Mouse (Mus musculus): ENCODE measurements around the gene Fgf11.

The Fgf11 gene

GRCm38 (mm10) chr11:69801379-69801977 lies at the start of gene Fgf11:
Gene Fgf11 (minus strand): TSS chr11:69801857.
- Histone ChIP-seq H3K27me3 (ENCODE audit: control insufficient read depth, insufficient read depth, low read length, poor library complexity, severe bottlenecking) (no peaks in the 10 kb centered on the region), H3K36me3 (ENCODE audit: control insufficient read depth, insufficient read depth, low read length, poor library complexity, severe bottlenecking) (no peaks in the 10 kb centered on the region)
- peak; percentile 23 for DNase-seq (ENCODE audit: low read depth, low spot score)

- H3K36me3 ChIP-seq (ENCODE audit: control insufficient read depth, insufficient read depth, low read length, poor library complexity, severe bottlenecking), result no peaks in the 10 kb centered on the region
- H3K27me3 ChIP-seq (ENCODE audit: control insufficient read depth, insufficient read depth, low read length, poor library complexity, severe bottlenecking), result no peaks in the 10 kb centered on the region
- no peak for DNase-seq (ENCODE audit: low read depth, low spot score)
Observed at GRCm38 (mm10) chr11:69850754-69851153, 49.1 kb upstream of the Fgf11 start.

GRCm38 (mm10) chr11:69849884-69850283 lies 48.2 kb upstream of the Fgf11 start:
- DNase-seq (ENCODE audit: low read depth, low spot score), result no peak
- H3K27me3 ChIP-seq (ENCODE audit: control insufficient read depth, insufficient read depth, low read length, poor library complexity, severe bottlenecking), result no peaks in the 10 kb centered on the region
- H3K36me3 ChIP-seq (ENCODE audit: control insufficient read depth, insufficient read depth, low read length, poor library complexity, severe bottlenecking), result no peaks in the 10 kb centered on the region

GRCm38 (mm10) chr11:69849128-69849527 lies 47.5 kb upstream of the Fgf11 start:
- no peaks in the 10 kb centered on the region for H3K27me3 ChIP-seq (ENCODE audit: control insufficient read depth, insufficient read depth, low read length, poor library complexity, severe bottlenecking)
- no peaks in the 10 kb centered on the region for H3K36me3 ChIP-seq (ENCODE audit: control insufficient read depth, insufficient read depth, low read length, poor library complexity, severe bottlenecking)
- DNase-seq (ENCODE audit: low read depth, low spot score), result no peak

- Histone ChIP-seq H3K27me3 (ENCODE audit: control insufficient read depth, insufficient read depth, low read length, poor library complexity, severe bottlenecking) (no peaks in the 10 kb centered on the region), H3K36me3 (ENCODE audit: control insufficient read depth, insufficient read depth, low read length, poor library complexity, severe bottlenecking) (no peaks in the 10 kb centered on the region)
- DNase-seq (ENCODE audit: low read depth, low spot score), result no peak
Observed at GRCm38 (mm10) chr11:69848021-69848420, 46.4 kb upstream of the Fgf11 start.

GRCm38 (mm10) chr11:69846738-69847688 lies 45.4 kb upstream of the Fgf11 start:
- no peak for DNase-seq (ENCODE audit: low read depth, low spot score)

GRCm38 (mm10) chr11:69846198-69846680 lies 44.6 kb upstream of the Fgf11 start, which contains the start of gene Plscr3:
Gene Plscr3 (plus strand): TSS chr11:69846376.
- Histone ChIP-seq H3K27me3 (ENCODE audit: control insufficient read depth, insufficient read depth, low read length, poor library complexity, severe bottlenecking) (no peaks in the 10 kb centered on the region), H3K36me3 (ENCODE audit: control insufficient read depth, insufficient read depth, low read length, poor library complexity, severe bottlenecking) (no peaks in the 10 kb centered on the region)
- DNase-seq (ENCODE audit: low read depth, low spot score), result peak; percentile 89

More at GRCm38 (mm10) chr11:69846738-69847688, 45.4 kb upstream of the Fgf11 start:
- Histone ChIP-seq H3K36me3 (ENCODE audit: control insufficient read depth, insufficient read depth, low read length, poor library complexity, severe bottlenecking) (no peaks in the 10 kb centered on the region), H3K27me3 (ENCODE audit: control insufficient read depth, insufficient read depth, low read length, poor library complexity, severe bottlenecking) (no peaks in the 10 kb centered on the region)

GRCm38 (mm10) chr11:69838714-69839104 lies 37.1 kb upstream of the Fgf11 start:
- H3K36me3 ChIP-seq (ENCODE audit: control insufficient read depth, insufficient read depth, low read length, poor library complexity, severe bottlenecking), result no peaks in the 10 kb centered on the region
- H3K27me3 ChIP-seq (ENCODE audit: control insufficient read depth, insufficient read depth, low read length, poor library complexity, severe bottlenecking), result no peaks in the 10 kb centered on the region
- DNase-seq (ENCODE audit: low read depth, low spot score), result no peak

GRCm38 (mm10) chr11:69837952-69838713 lies 36.5 kb upstream of the Fgf11 start, which contains the start of gene Tmem256:
Gene Tmem256 (plus strand): TSS chr11:69838514.
- peak; percentile 95 for DNase-seq (ENCODE audit: low read depth, low spot score)
- H3K27me3 ChIP-seq (ENCODE audit: control insufficient read depth, insufficient read depth, low read length, poor library complexity, severe bottlenecking), result no peaks in the 10 kb centered on the region

GRCm38 (mm10) chr11:69837604-69837951 lies 35.9 kb upstream of the Fgf11 start, which contains the start of gene Nlgn2:
Gene Nlgn2 (minus strand): TSS chr11:69837784.
- no peak for DNase-seq (ENCODE audit: low read depth, low spot score)

More at GRCm38 (mm10) chr11:69837952-69838713, 36.5 kb upstream of the Fgf11 start, which contains the start of gene Tmem256:
- no peaks in the 10 kb centered on the region for H3K36me3 ChIP-seq (ENCODE audit: control insufficient read depth, insufficient read depth, low read length, poor library complexity, severe bottlenecking)

GRCm38 (mm10) chr11:69836703-69837576 lies 35.3 kb upstream of the Fgf11 start:
- Histone ChIP-seq H3K27me3 (ENCODE audit: control insufficient read depth, insufficient read depth, low read length, poor library complexity, severe bottlenecking) (no peaks in the 10 kb centered on the region), H3K36me3 (ENCODE audit: control insufficient read depth, insufficient read depth, low read length, poor library complexity, severe bottlenecking) (no peaks in the 10 kb centered on the region)
- DNase-seq (ENCODE audit: low read depth, low spot score), result peak; percentile 18

More at GRCm38 (mm10) chr11:69837604-69837951, 35.9 kb upstream of the Fgf11 start, which contains the start of gene Nlgn2:
- no peaks in the 10 kb centered on the region for H3K36me3 ChIP-seq (ENCODE audit: control insufficient read depth, insufficient read depth, low read length, poor library complexity, severe bottlenecking)
- H3K27me3 ChIP-seq (ENCODE audit: control insufficient read depth, insufficient read depth, low read length, poor library complexity, severe bottlenecking), result no peaks in the 10 kb centered on the region

- DNase-seq (ENCODE audit: low read depth, low spot score), result peak; percentile 18
- H3K27me3 ChIP-seq (ENCODE audit: control insufficient read depth, insufficient read depth, low read length, poor library complexity, severe bottlenecking), result no peaks in the 10 kb centered on the region
- H3K36me3 ChIP-seq (ENCODE audit: control insufficient read depth, insufficient read depth, low read length, poor library complexity, severe bottlenecking), result no peaks in the 10 kb centered on the region
Observed at GRCm38 (mm10) chr11:69835966-69836335, 34.3 kb upstream of the Fgf11 start.

GRCm38 (mm10) chr11:69835326-69835965 lies 33.8 kb upstream of the Fgf11 start:
- Histone ChIP-seq H3K36me3 (ENCODE audit: control insufficient read depth, insufficient read depth, low read length, poor library complexity, severe bottlenecking) (no peaks in the 10 kb centered on the region), H3K27me3 (ENCODE audit: control insufficient read depth, insufficient read depth, low read length, poor library complexity, severe bottlenecking) (no peaks in the 10 kb centered on the region)
- no peak for DNase-seq (ENCODE audit: low read depth, low spot score)

Data from splenic B cell, adult 2 months (primary cell).